Mouse (Mus musculus): ENCODE results near the gene Gm10277. TPM values are rescaled to one million over a fixed set of nuclear protein-coding genes. Genes with fewer than 3 reads are reported as not detected.
A peak's percentile ranks its signal among the peaks of the same experiment; 100 is the strongest.

Gene Gm10277
- total and polyA plus RNA-seq, 2 experiments from 2014 or later, result 1.0 TPM; not detected in 1

GRCm38 (mm10) chr11:77738555-77738954 is 49.0 kb downstream of the Gm10277 start:
- H3K36me3 ChIP-seq (ENCODE audit: insufficient read depth, low read length), result no peaks in the 10 kb centered on the region

GRCm38 (mm10) chr11:77737289-77737688 is 50.3 kb downstream of the Gm10277 start:
- Histone ChIP-seq H3K9me3 (ENCODE audit: low read length) (no peaks in the 10 kb centered on the region), H3K9ac (replicated peaks; ENCODE audit: low read length, poor library complexity, severe bottlenecking) (no peak overlapping the region), H3K4me3 (ENCODE audit: low read depth, low read length) (no peak overlapping the region), H3K36me3 (ENCODE audit: insufficient read depth, low read length) (no peaks in the 10 kb centered on the region), H3K27ac (ENCODE audit: low read depth, low read length) (no peak overlapping the region), H3K4me2 (ENCODE audit: low read depth, low read length, poor library complexity, severe bottlenecking) (no peak overlapping the region), H3K27me3 (ENCODE audit: insufficient read depth, low read length) (no peaks in the 10 kb centered on the region), H3K4me1 (ENCODE audit: insufficient read depth, low read length) (no peaks in the 10 kb centered on the region)
- ATAC-seq (ENCODE audit: low FRiP score) (no peak), DNase-seq (ENCODE audit: low spot score) (peak; percentile 89)
- WGBS, result 2% methylated on average over 6 of the region's 6 CpGs
- TF ChIP-seq CTCF (IDR thresholded peaks at IDR 0.05), result peak; percentile 94

More at GRCm38 (mm10) chr11:77738555-77738954, 49.0 kb downstream of the Gm10277 start:
- Histone ChIP-seq H3K4me2 (ENCODE audit: low read depth, low read length, poor library complexity, severe bottlenecking) (no peak overlapping the region), H3K9ac (replicated peaks; ENCODE audit: low read length, poor library complexity, severe bottlenecking) (no peak overlapping the region), H3K27ac (ENCODE audit: low read depth, low read length) (no peak overlapping the region), H3K9me3 (ENCODE audit: low read length) (no peaks in the 10 kb centered on the region), H3K27me3 (ENCODE audit: insufficient read depth, low read length) (no peaks in the 10 kb centered on the region), H3K4me1 (ENCODE audit: insufficient read depth, low read length) (no peaks in the 10 kb centered on the region), H3K4me3 (ENCODE audit: low read depth, low read length) (no peak overlapping the region)
- ATAC-seq (ENCODE audit: low FRiP score), result no peak
- no peak for DNase-seq (ENCODE audit: low spot score)
- TF ChIP-seq CTCF (IDR thresholded peaks at IDR 0.05), result no peak
- 58% methylated on average over 7 of the region's 7 CpGs for WGBS

Other genes with a start within 250 kb of the Gm10277 start
- gene Taok1, start 179.9 kb downstream of the Gm10277 start, total RNA-seq (2014; rRNA removed), result 69.7 and 85.1 TPM in 2 replicates
- 28.0 and 32.6 TPM in 2 replicates for gene Taok1, start 179.9 kb downstream of the Gm10277 start, polyA plus RNA-seq (2015; fragmentation: Nextera tagmentation; extraction: Ambion mirVana)
- gene Nufip2, start 101.6 kb downstream of the Gm10277 start, total RNA-seq (2014; rRNA removed), result 42.9 and 46.3 TPM in 2 replicates
- 3.0 and 5.3 TPM in 2 replicates for gene Nufip2, start 101.6 kb downstream of the Gm10277 start, polyA plus RNA-seq (2015; fragmentation: Nextera tagmentation; extraction: Ambion mirVana)
- not detected in 2 replicates for gene Cryba1, start 62.5 kb downstream of the Gm10277 start, total RNA-seq (2014; rRNA removed)
- gene Cryba1, start 62.5 kb downstream of the Gm10277 start, polyA plus RNA-seq (2015; fragmentation: Nextera tagmentation; extraction: Ambion mirVana), result 0.21 TPM in 1 of 2 replicates, not detected in the other
- 74.2 and 82.0 TPM in 2 replicates for gene Myo18a, start 24.5 kb downstream of the Gm10277 start, total RNA-seq (2014; rRNA removed)
- gene Myo18a, start 24.5 kb downstream of the Gm10277 start, polyA plus RNA-seq (2015; fragmentation: Nextera tagmentation; extraction: Ambion mirVana), result 30.4 and 35.0 TPM in 2 replicates
- 3.4 and 3.6 TPM in 2 replicates for gene Pipox, start 106.3 kb upstream of the Gm10277 start, total RNA-seq (2014; rRNA removed)
- gene Pipox, start 106.3 kb upstream of the Gm10277 start, polyA plus RNA-seq (2015; fragmentation: Nextera tagmentation; extraction: Ambion mirVana), result 3.8 and 5.1 TPM in 2 replicates
- gene Sez6, start 143.1 kb upstream of the Gm10277 start, total RNA-seq (2014; rRNA removed), result 160 and 173 TPM in 2 replicates
- gene Sez6, start 143.1 kb upstream of the Gm10277 start, polyA plus RNA-seq (2015; fragmentation: Nextera tagmentation; extraction: Ambion mirVana), result 121 and 125 TPM in 2 replicates
- 31.6 and 53.9 TPM in 2 replicates for gene Phf12, start 195.0 kb upstream of the Gm10277 start, total RNA-seq (2014; rRNA removed)
- gene Phf12, start 195.0 kb upstream of the Gm10277 start, polyA plus RNA-seq (2015; fragmentation: Nextera tagmentation; extraction: Ambion mirVana), result 9.3 and 9.9 TPM in 2 replicates
- 69.3 and 77.7 TPM in 2 replicates for gene Dhrs13, start 244.5 kb upstream of the Gm10277 start, total RNA-seq (2014; rRNA removed)
- 61.9 and 62.1 TPM in 2 replicates for gene Dhrs13, start 244.5 kb upstream of the Gm10277 start, polyA plus RNA-seq (2015; fragmentation: Nextera tagmentation; extraction: Ambion mirVana)

Measured in midbrain, postnatal 0 days (tissue).